16 mouse cellular contexts compared by ENCODE assay signal in the genomic region with DNA sequence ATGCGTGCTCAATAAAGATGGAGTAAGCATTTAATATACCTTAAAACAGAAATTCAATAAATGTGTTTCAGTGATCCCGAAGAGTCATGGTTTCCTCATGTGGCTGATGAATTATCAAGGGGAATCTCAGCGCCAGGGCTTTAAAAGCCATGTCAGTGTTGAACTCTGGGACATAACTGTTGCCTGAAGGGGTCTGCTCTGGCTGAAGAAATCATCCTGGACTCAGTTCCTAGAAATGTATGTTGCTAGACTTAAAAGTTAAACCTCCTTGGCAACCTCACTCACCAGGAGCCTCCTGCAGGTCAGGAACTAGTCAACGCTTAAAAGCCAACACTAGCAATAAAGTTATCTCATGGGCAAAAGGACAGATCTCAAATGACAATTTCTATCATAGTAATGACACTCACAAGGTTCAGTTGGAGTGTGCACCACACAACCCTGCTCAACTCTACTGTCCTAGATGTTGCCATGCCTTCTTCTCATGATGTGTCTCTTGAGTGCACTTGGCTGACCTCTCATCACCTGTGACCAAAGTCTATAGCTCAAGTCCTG. TPM values are rescaled to one million over a fixed set of nuclear protein-coding genes. Genes with fewer than 3 reads are reported as not detected.
"Had no signal": no experiment of that assay in that cellular context is flagged by ENCODE, and none has a peak within 500 bp of the region (broad histone marks: within the 10 kb centered on the region; RNA-seq: fewer than 3 reads in every experiment).

No protein-coding gene starts in this region.

- H3K36me3 ChIP-seq: liver, embryonic 13.5 days; midbrain, embryonic 12.5 days; midbrain, embryonic 15.5 days; neural tube, embryonic 13.5 days had no signal

- H3K27ac ChIP-seq: left cerebral cortex, adult 2 months; liver, embryonic 13.5 days; macrophage; midbrain, embryonic 12.5 days; midbrain, embryonic 15.5 days; neural tube, embryonic 13.5 days had no signal

- H3K4me3 ChIP-seq: left cerebral cortex, adult 2 months; liver, embryonic 13.5 days; midbrain, embryonic 12.5 days; midbrain, embryonic 15.5 days; neural tube, embryonic 13.5 days had no signal

- DNase-seq: kidney, adult 2 months; kidney, postnatal 10 days; kidney, postnatal 36 days; layer of hippocampus, postnatal 36 days; liver, embryonic 13.5 days; lung, adult 2 months; lung, postnatal 14 days; thymus, adult 2 months; thymus, postnatal 14 days; thymus, postnatal 4 days had no signal

- H3K9me3 ChIP-seq: liver, embryonic 13.5 days; midbrain, embryonic 12.5 days; midbrain, embryonic 15.5 days; neural tube, embryonic 13.5 days had no signal

- H3K4me1 ChIP-seq: liver, embryonic 13.5 days; midbrain, embryonic 12.5 days; midbrain, embryonic 15.5 days; neural tube, embryonic 13.5 days had no signal

- H3K27me3 ChIP-seq: liver, embryonic 13.5 days; midbrain, embryonic 12.5 days; midbrain, embryonic 15.5 days; neural tube, embryonic 13.5 days had no signal

RNA-seq across cellular contexts. Expression of gene Zfp385b, which starts 50.4 kb away (rescaled TPM):
- polyA plus RNA-seq: macrophage; spleen, adult 2 months had no signal
